Mouse (Mus musculus): ENCODE results near the gene Usp39.

The Usp39 gene

GRCm38 (mm10) chr6:72345074-72345567 lies at the start of gene Usp39:
Usp39 (minus strand) TSS chr6:72345184.
- DNase-seq (ENCODE audit: low read depth, low spot score) = peak; percentile 83

- DNase-seq (ENCODE audit: low read depth, low spot score) = no peak
These were observed 47.4 kb upstream of the Usp39 start for GRCm38 (mm10) chr6:72392341-72392740.

- no peak for DNase-seq (ENCODE audit: low read depth, low spot score)
These were observed 46.0 kb upstream of the Usp39 start for GRCm38 (mm10) chr6:72390795-72391521.

- no peak for DNase-seq (ENCODE audit: low read depth, low spot score)
These were observed 45.2 kb upstream of the Usp39 start, which contains the start of gene Vamp8 for GRCm38 (mm10) chr6:72389941-72390771. Vamp8 (minus strand) TSS chr6:72390703.

- DNase-seq (ENCODE audit: low read depth, low spot score) = no peak
These were observed 44.5 kb upstream of the Usp39 start for GRCm38 (mm10) chr6:72389471-72389940.

- DNase-seq (ENCODE audit: low read depth, low spot score) = no peak
These were observed 43.9 kb upstream of the Usp39 start for GRCm38 (mm10) chr6:72388791-72389329.

- no peak for DNase-seq (ENCODE audit: low read depth, low spot score)
These were observed 43.3 kb upstream of the Usp39 start for GRCm38 (mm10) chr6:72388266-72388665.

- no peak for DNase-seq (ENCODE audit: low read depth, low spot score)
These were observed 42.8 kb upstream of the Usp39 start for GRCm38 (mm10) chr6:72387816-72388215.

GRCm38 (mm10) chr6:72386561-72386960 lies 41.6 kb upstream of the Usp39 start:
- no peak for DNase-seq (ENCODE audit: low read depth, low spot score)

- DNase-seq (ENCODE audit: low read depth, low spot score) = no peak
These were observed 40.3 kb upstream of the Usp39 start for GRCm38 (mm10) chr6:72385258-72385657.

- DNase-seq (ENCODE audit: low read depth, low spot score) = no peak
These were observed 39.0 kb upstream of the Usp39 start for GRCm38 (mm10) chr6:72383952-72384351.

GRCm38 (mm10) chr6:72383142-72383820 lies 38.3 kb upstream of the Usp39 start:
- DNase-seq (ENCODE audit: low read depth, low spot score) = no peak

GRCm38 (mm10) chr6:72382494-72382893 lies 37.5 kb upstream of the Usp39 start:
- DNase-seq (ENCODE audit: low read depth, low spot score) = no peak

- no peak for DNase-seq (ENCODE audit: low read depth, low spot score)
These were observed 35.3 kb upstream of the Usp39 start, which contains the start of gene Vamp5 for GRCm38 (mm10) chr6:72380131-72380770. Vamp5 (minus strand) TSS chr6:72380468.

- no peak for DNase-seq (ENCODE audit: low read depth, low spot score)
These were observed 34.6 kb upstream of the Usp39 start for GRCm38 (mm10) chr6:72379377-72380130.

- DNase-seq (ENCODE audit: low read depth, low spot score) = no peak
These were observed 33.7 kb upstream of the Usp39 start for GRCm38 (mm10) chr6:72378510-72379234.

GRCm38 (mm10) chr6:72374820-72375563 lies 30.0 kb upstream of the Usp39 start:
- no peak for DNase-seq (ENCODE audit: low read depth, low spot score)

- no peak for DNase-seq (ENCODE audit: low read depth, low spot score)
These were observed 29.2 kb upstream of the Usp39 start for GRCm38 (mm10) chr6:72374206-72374605.

- no peak for DNase-seq (ENCODE audit: low read depth, low spot score)
These were observed 28.2 kb upstream of the Usp39 start for GRCm38 (mm10) chr6:72373184-72373583.
